Mouse (Mus musculus) stomach, embryonic 15.5 days (tissue): ENCODE data around the gene Prrt3. TPM values are rescaled to one million over a fixed set of nuclear protein-coding genes. Genes with fewer than 3 reads are reported as not detected.

Experiments used
- ATAC-seq: fragments of 200-750 bp; cut with Nextera tagmentation; 2 replicates; pipeline ENCODE4 v1.8.0; 2017; ENCODE audit warnings: low read depth, moderate number of reproducible peaks, moderate TSS enrichment; ENCODE audit not compliant: insufficient read depth, low FRiP score
- H3K27ac ChIP-seq: fragments of 300-500 bp; sonication (generic); 2 replicates; pipeline ENCODE4 v1.5.1; 2015; ENCODE audit warnings: mild to moderate bottlenecking, inconsistent platforms
- H3K27me3 ChIP-seq: fragments of 300-500 bp; sonication (generic); replicated peaks from 2 replicates; pipeline ENCODE4 v1.6.1; 2015; ENCODE audit warnings: inconsistent platforms
- H3K36me3 ChIP-seq: fragments of 300-500 bp; sonication (generic); 2 replicates; pipeline ENCODE4 v1.6.1; 2015; ENCODE audit warnings: inconsistent platforms
- H3K4me1 ChIP-seq: fragments of 300-500 bp; sonication (generic); 2 replicates; pipeline ENCODE4 v1.6.1; 2015; ENCODE audit warnings: inconsistent platforms
- H3K4me2 ChIP-seq: fragments of 300-500 bp; sonication (generic); 2 replicates; pipeline ENCODE4 v1.6.1; 2015; ENCODE audit warnings: mild to moderate bottlenecking, inconsistent platforms
- H3K4me3 ChIP-seq: fragments of 300-500 bp; sonication (generic); replicated peaks from 2 replicates; pipeline ENCODE4 v1.5.1; 2015; ENCODE audit warnings: inconsistent platforms
- H3K9ac ChIP-seq: fragments of 300-500 bp; sonication (generic); 2 replicates; pipeline ENCODE4 v1.6.1; 2015; ENCODE audit warnings: inconsistent platforms
- H3K9me3 ChIP-seq: fragments of 300-500 bp; sonication (generic); 2 replicates; pipeline ENCODE4 v1.6.1; 2016; ENCODE audit warnings: inconsistent platforms
- WGBS: fragments of 180-500 bp; shearing (Covaris S2); methylation state at CpG from one replicate; pipeline ENCODE4 v1.1.7; 2015; 5-methylcytosine and 5-hydroxymethylcytosine counted together
- polyA plus RNA-seq: library from polyadenylated mRNA; unstranded; fragments of >200 nt; fragmentation: Nextera tagmentation; extraction: Ambion mirVana; gene quantifications from 2 replicates; pipeline ENCODE4 v1.2.1, GENCODE M21; 2015

Gene Prrt3
- polyA plus RNA-seq: 0.40 and 0.54 TPM in 2 replicates

DNA sequence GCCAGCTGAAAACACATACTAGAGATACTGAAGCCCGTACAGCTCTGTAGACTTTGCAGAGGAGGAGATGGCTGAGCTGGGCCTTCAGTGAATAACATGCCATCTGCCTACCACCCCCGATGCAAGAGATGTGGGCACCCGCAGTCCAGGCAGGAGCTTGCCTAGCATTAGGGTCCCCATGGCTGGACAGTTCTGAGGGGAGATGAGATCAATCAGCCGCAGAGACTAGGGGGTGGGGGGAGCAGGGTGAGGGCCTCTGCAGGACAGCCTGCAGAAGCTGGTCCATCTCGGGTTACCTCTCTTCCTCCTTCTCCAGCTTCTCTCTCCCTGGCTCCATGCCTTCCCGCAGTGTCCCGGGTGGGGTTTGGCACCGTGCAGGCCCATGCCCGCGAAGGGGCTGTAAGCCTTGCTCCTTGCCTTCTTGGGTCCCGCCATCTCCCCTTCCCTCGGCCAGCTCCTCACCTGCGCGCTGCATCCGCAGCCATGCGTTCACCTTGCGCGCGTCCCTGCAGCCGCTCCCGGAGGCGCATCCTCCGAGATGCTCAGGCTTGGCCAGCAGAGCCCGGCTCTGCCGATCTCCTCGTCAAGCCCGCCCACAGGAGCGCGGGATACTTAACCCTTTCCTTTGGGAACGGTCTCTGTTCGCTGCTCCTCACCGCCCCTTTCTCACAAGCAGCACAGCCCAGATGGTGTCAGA lies at the start of gene Prrt3:
Gene Prrt3 (minus strand): TSS at position 544 of the 697 bp plus-strand sequence.
- H3K27me3 ChIP-seq: peaks cover 19% of the 10 kb centered on the region
- 3% methylated on average over 32 of the region's 32 CpGs for WGBS
- H3K4me2 ChIP-seq: peak within 1 kb of the TSS; percentile 64
- H3K4me3 ChIP-seq: peak within 1 kb of the TSS; percentile 29
- H3K9ac ChIP-seq: no peak within 1 kb of the TSS
- no peaks in the 10 kb centered on the region for H3K4me1 ChIP-seq
- H3K36me3 ChIP-seq: no peaks in the 10 kb centered on the region
- no peaks in the 10 kb centered on the region for H3K9me3 ChIP-seq
- H3K27ac ChIP-seq: no peak within 1 kb of the TSS
- ATAC-seq: no peak; the same call in 1 of the 2 replicates

- no peak overlapping the region for H3K9ac ChIP-seq
- no peak overlapping the region for H3K4me2 ChIP-seq
- no peaks in the 10 kb centered on the region for H3K9me3 ChIP-seq
- no peaks in the 10 kb centered on the region for H3K4me1 ChIP-seq
- no peak for ATAC-seq
- no peak overlapping the region for H3K27ac ChIP-seq
- no peak overlapping the region for H3K4me3 ChIP-seq
- WGBS: 89% methylated on average over 12 of the region's 12 CpGs
- H3K36me3 ChIP-seq: no peaks in the 10 kb centered on the region
- no peaks in the 10 kb centered on the region for H3K27me3 ChIP-seq
Measured at GRCm38 (mm10) chr6:113543906-113544481, 42.3 kb upstream of the Prrt3 start.

GRCm38 (mm10) chr6:113541610-113542009 lies 39.9 kb upstream of the Prrt3 start:
- no peak for ATAC-seq
- H3K4me1 ChIP-seq: no peaks in the 10 kb centered on the region
- 84% methylated on average over 6 of the region's 6 CpGs for WGBS
- no peaks in the 10 kb centered on the region for H3K27me3 ChIP-seq
- H3K4me2 ChIP-seq: no peak overlapping the region
- no peak overlapping the region for H3K9ac ChIP-seq
- no peaks in the 10 kb centered on the region for H3K9me3 ChIP-seq
- no peak overlapping the region for H3K27ac ChIP-seq
- no peak overlapping the region for H3K4me3 ChIP-seq
- H3K36me3 ChIP-seq: no peaks in the 10 kb centered on the region

GRCm38 (mm10) chr6:113534886-113535285 lies 33.2 kb upstream of the Prrt3 start:
- no peak overlapping the region for H3K9ac ChIP-seq
- H3K27me3 ChIP-seq: no peaks in the 10 kb centered on the region
- no peak overlapping the region for H3K4me3 ChIP-seq
- 81% methylated on average over 7 of the region's 7 CpGs for WGBS
- no peak overlapping the region for H3K4me2 ChIP-seq
- no peaks in the 10 kb centered on the region for H3K36me3 ChIP-seq
- H3K9me3 ChIP-seq: no peaks in the 10 kb centered on the region
- no peak overlapping the region for H3K27ac ChIP-seq
- H3K4me1 ChIP-seq: peaks cover 1% of the 10 kb centered on the region; the same call in 1 of the 2 replicates
- no peak for ATAC-seq

DNA sequence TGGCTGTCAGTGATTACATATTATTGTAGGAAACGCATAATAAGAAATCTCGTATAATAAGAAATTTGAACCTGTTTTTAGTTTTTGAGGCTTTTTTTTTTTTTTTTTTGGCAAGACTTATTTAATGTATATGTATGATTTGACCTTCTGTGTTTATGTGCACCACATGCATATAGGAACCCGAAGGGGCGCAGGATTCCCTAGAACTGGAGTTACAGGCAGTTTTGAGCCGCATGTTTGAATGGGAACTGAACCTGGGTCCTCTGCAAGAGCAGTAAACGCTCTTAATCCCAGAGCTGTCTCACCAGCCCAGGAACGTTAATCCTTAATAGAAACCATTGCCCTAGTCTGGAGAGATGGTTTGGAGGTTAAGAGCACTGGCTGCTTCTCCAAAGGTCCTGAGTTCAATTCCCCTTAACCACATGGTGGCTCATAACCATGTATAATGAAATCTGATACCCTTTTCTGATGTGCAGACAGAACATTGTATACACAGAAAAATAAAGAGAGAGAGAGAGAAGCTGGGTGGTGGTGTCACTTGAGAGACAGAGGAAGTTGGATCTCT lies 30.2 kb upstream of the Prrt3 start:
- Histone ChIP-seq H3K4me3 (peak overlapping the region; percentile 93), H3K4me1 (peaks cover 3% of the 10 kb centered on the region; the same call in 1 of the 2 replicates), H3K27ac (peak overlapping the region; percentile 74), H3K36me3 (no peaks in the 10 kb centered on the region), H3K4me2 (peak overlapping the region; percentile 72), H3K27me3 (no peaks in the 10 kb centered on the region), H3K9ac (peak overlapping the region; percentile 80), H3K9me3 (no peaks in the 10 kb centered on the region)
- 5% methylated on average over 7 of the region's 7 CpGs for WGBS
- ATAC-seq: no peak

GRCm38 (mm10) chr6:113530932-113531839 lies 29.5 kb upstream of the Prrt3 start, which contains the start of the genes Emc3 and Fancd2:
TSS of gene Emc3 (minus strand) at chr6:113531652.
TSS of gene Fancd2 (plus strand) at chr6:113531682.
- peak within 1 kb of the TSS; percentile 80 for H3K9ac ChIP-seq
- H3K4me3 ChIP-seq: peak within 1 kb of the TSS; percentile 93
- H3K9me3 ChIP-seq: no peaks in the 10 kb centered on the region
- peak; percentile 89 for ATAC-seq
- peak within 1 kb of the TSS; percentile 72 for H3K4me2 ChIP-seq
- peaks cover 3% of the 10 kb centered on the region; the same call in 1 of the 2 replicates for H3K4me1 ChIP-seq
- no peaks in the 10 kb centered on the region for H3K36me3 ChIP-seq
- H3K27ac ChIP-seq: peak within 1 kb of the TSS; percentile 74
- H3K27me3 ChIP-seq: no peaks in the 10 kb centered on the region
- WGBS: under 1% methylated on average over 47 of the region's 47 CpGs

GRCm38 (mm10) chr6:113523420-113523819 lies 21.7 kb upstream of the Prrt3 start:
- Histone ChIP-seq H3K27ac (no peak overlapping the region), H3K36me3 (peaks cover 28% of the 10 kb centered on the region), H3K4me2 (no peak overlapping the region), H3K9me3 (no peaks in the 10 kb centered on the region), H3K4me1 (no peaks in the 10 kb centered on the region), H3K27me3 (no peaks in the 10 kb centered on the region), H3K4me3 (no peak overlapping the region), H3K9ac (no peak overlapping the region)
- WGBS: 83% methylated on average over 8 of the region's 8 CpGs
- no peak for ATAC-seq

DNA sequence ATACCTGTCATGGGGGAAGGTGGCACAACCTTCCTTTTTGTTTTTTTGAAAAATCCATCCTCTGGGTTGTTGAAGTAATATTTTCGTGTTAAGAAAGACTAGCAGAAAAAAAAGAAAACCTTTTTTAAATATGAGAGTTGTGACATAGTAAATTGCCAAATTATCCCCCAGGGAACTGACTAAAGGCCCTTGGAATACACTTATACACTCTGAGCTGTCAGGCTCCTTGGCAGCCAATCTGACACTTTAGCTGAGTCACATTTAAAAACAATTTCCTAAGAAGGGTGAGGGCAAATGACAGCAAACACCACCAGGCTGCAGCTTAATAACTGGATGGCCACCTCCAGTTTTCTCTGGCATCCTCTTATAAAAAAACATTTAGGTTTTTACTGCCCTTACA lies 20.6 kb upstream of the Prrt3 start:
- no peaks in the 10 kb centered on the region for H3K27me3 ChIP-seq
- H3K9me3 ChIP-seq: no peaks in the 10 kb centered on the region
- ATAC-seq: no peak
- H3K4me1 ChIP-seq: no peaks in the 10 kb centered on the region
- peaks cover 39% of the 10 kb centered on the region for H3K36me3 ChIP-seq
- WGBS: 71% methylated on average over 1 of the region's 1 CpGs
- H3K4me2 ChIP-seq: no peak overlapping the region
- H3K27ac ChIP-seq: no peak overlapping the region
- H3K9ac ChIP-seq: no peak overlapping the region
- H3K4me3 ChIP-seq: no peak overlapping the region

DNA sequence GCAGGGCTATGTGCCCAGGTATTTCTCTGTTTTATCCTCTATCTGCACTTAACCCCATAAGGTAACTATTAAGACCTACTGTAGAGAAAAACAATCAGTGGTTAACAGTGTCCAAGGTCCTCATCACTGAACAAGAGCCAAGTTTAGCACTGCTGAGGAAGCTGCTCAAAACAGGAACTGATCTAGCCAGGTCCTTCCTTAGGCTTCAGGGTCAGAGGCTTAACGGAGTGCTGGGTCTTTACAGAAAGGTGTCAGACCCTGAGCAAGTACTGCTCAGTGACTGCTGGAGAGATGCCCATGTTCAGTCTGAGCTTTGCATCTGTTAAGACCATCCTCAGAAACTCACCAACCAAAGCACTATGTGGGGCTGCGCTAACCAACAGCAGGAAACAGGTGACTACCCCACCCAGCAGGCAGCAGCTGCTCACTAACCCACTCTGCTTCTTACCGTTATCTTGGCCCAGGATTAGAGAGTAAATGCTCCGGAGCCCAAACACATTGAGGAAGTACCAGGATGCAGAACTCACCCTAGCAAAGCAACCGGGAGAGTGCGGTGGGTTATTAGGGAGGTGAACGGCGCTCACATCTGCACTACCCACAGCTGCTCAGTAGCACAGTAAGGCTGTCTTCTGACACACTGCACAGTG lies 15.8 kb upstream of the Prrt3 start:
- no peaks in the 10 kb centered on the region for H3K4me1 ChIP-seq
- no peak for ATAC-seq
- H3K4me2 ChIP-seq: no peak overlapping the region
- no peaks in the 10 kb centered on the region for H3K27me3 ChIP-seq
- H3K9me3 ChIP-seq: no peaks in the 10 kb centered on the region
- H3K36me3 ChIP-seq: peaks cover 69% of the 10 kb centered on the region
- WGBS: 89% methylated on average over 8 of the region's 8 CpGs
- no peak overlapping the region for H3K9ac ChIP-seq
- H3K4me3 ChIP-seq: no peak overlapping the region
- H3K27ac ChIP-seq: no peak overlapping the region

DNA sequence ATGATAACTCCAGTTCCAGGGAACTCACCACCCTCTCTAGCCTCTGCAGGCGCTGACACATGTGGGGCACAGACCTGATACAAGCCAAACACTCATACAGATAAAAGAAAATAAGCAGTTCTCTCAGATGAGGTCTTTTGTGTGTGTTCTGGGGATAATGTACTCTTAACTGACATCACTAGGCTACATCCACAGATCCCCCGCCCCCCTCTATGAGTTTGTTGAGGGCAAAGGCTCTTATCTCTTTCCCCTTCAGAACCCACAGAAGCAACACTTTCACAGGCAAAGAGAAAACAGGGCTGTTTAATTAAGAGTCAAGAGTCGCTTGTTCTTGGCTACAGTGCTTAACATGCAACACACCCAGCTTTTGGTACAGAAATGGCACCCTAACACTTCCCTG lies 12.9 kb upstream of the Prrt3 start:
- 97% methylated on average over 3 of the region's 3 CpGs for WGBS
- H3K9me3 ChIP-seq: no peaks in the 10 kb centered on the region
- no peak overlapping the region for H3K9ac ChIP-seq
- H3K27me3 ChIP-seq: no peaks in the 10 kb centered on the region
- H3K4me1 ChIP-seq: no peaks in the 10 kb centered on the region
- peaks cover 57% of the 10 kb centered on the region for H3K36me3 ChIP-seq
- H3K4me3 ChIP-seq: no peak overlapping the region
- H3K27ac ChIP-seq: no peak overlapping the region
- no peak overlapping the region for H3K4me2 ChIP-seq
- no peak for ATAC-seq

GRCm38 (mm10) chr6:113513944-113514343 lies 12.2 kb upstream of the Prrt3 start:
- WGBS: 92% methylated on average over 6 of the region's 6 CpGs
- peaks cover 51% of the 10 kb centered on the region for H3K36me3 ChIP-seq
- no peak for ATAC-seq

More at GRCm38 (mm10) chr6:113513944-113514343, 12.2 kb upstream of the Prrt3 start:
- Histone ChIP-seq H3K4me2 (no peak overlapping the region), H3K27me3 (no peaks in the 10 kb centered on the region), H3K4me3 (no peak overlapping the region), H3K27ac (no peak overlapping the region), H3K4me1 (no peaks in the 10 kb centered on the region), H3K9ac (no peak overlapping the region), H3K9me3 (no peaks in the 10 kb centered on the region)
